Mouse (Mus musculus) kidney, embryonic 14.5 days (tissue): ENCODE measurements around the gene Insm1. TPM values are rescaled to one million over a fixed set of nuclear protein-coding genes. Genes with fewer than 3 reads are reported as not detected.

ENCODE experiments used
- ATAC-seq: fragments of 200-750 bp; cut with Nextera tagmentation; 2 replicates; pipeline ENCODE4 v1.8.0; 2017; ENCODE audit warnings: moderate number of reproducible peaks, mild to moderate bottlenecking, moderate TSS enrichment, moderate library complexity; ENCODE audit not compliant: low FRiP score, low TSS enrichment
- H3K27ac ChIP-seq: fragments of 300-500 bp; sonication (generic); 2 replicates; pipeline ENCODE4 v1.5.1; 2014; ENCODE audit warnings: low read depth, mild to moderate bottlenecking, low read length, moderate library complexity, mixed read lengths
- H3K27me3 ChIP-seq: fragments of 300-500 bp; sonication (generic); 2 replicates; pipeline ENCODE4 v1.6.1; 2014; ENCODE audit warnings: mild to moderate bottlenecking, low read length; ENCODE audit not compliant: control insufficient read depth, insufficient read depth
- H3K36me3 ChIP-seq: fragments of 300-500 bp; sonication (generic); 2 replicates; pipeline ENCODE4 v1.6.1; 2014; ENCODE audit warnings: low read length, mixed read lengths; ENCODE audit not compliant: control insufficient read depth, insufficient read depth
- H3K4me1 ChIP-seq: fragments of 300-500 bp; sonication (generic); 2 replicates; pipeline ENCODE4 v1.6.1; 2014; ENCODE audit warnings: low read length, mixed read lengths; ENCODE audit not compliant: control insufficient read depth, insufficient read depth
- H3K4me2 ChIP-seq: fragments of 300-500 bp; sonication (generic); replicated peaks from 2 replicates; pipeline ENCODE4 v1.6.1; 2014; ENCODE audit warnings: low read depth, mild to moderate bottlenecking, low read length
- H3K4me3 ChIP-seq: fragments of 300-500 bp; sonication (generic); 2 replicates; pipeline ENCODE4 v1.5.1; 2014; ENCODE audit warnings: mild to moderate bottlenecking, low read length
- H3K9ac ChIP-seq: fragments of 300-500 bp; sonication (generic); 2 replicates; pipeline ENCODE4 v1.6.1; 2014; ENCODE audit warnings: low read depth, mild to moderate bottlenecking, low read length, moderate library complexity
- H3K9me3 ChIP-seq: fragments of 300-500 bp; sonication (generic); 2 replicates; pipeline ENCODE4 v1.6.1; 2016; ENCODE audit warnings: low read length; ENCODE audit not compliant: control insufficient read depth
- WGBS: fragments of 180-500 bp; shearing (Covaris S2); extraction: QIAGEN DNeasy Blood & Tissue Kit; methylation state at CpG from one replicate; pipeline ENCODE4 v1.1.7; 2014; 5-methylcytosine and 5-hydroxymethylcytosine counted together
- polyA plus RNA-seq: library from polyadenylated mRNA; unstranded; fragments of >200 nt; fragmentation: Nextera tagmentation; extraction: Ambion mirVana; gene quantifications from 2 replicates; pipeline ENCODE4 v1.2.1, GENCODE M21; 2014

Gene Insm1
- polyA plus RNA-seq, 1 experiment from 2014 or later = not detected

- no peak overlapping the region for H3K4me3 ChIP-seq
- H3K27me3 ChIP-seq = no peaks in the 10 kb centered on the region
- no peaks in the 10 kb centered on the region for H3K36me3 ChIP-seq
- no peak for ATAC-seq
- no peak overlapping the region for H3K4me2 ChIP-seq
- no peak overlapping the region for H3K27ac ChIP-seq
- 69% methylated on average over 3 of the region's 3 CpGs for WGBS
- no peaks in the 10 kb centered on the region for H3K9me3 ChIP-seq
- no peaks in the 10 kb centered on the region for H3K4me1 ChIP-seq
- H3K9ac ChIP-seq = no peak overlapping the region
Measured at GRCm38 (mm10) chr2:146256321-146256875, 34.7 kb downstream of the Insm1 start.

DNA sequence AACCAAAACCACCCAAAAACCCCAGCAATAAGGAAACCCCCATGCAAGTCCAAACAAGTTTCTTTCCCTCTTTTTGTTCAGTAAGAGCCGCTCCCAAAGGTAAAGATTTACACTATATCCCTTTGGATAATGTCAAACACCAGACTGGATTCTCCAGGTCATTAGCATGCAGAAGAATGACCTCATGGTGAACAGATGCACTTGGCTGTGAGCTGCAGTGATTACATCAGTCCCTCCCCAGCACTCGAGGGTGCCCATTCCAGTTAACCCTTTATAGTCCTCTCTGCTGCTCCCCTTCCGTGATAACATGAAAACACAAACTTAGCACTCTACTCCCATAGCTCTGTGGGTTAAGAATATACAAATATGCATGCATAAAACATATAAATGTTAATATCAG lies 35.3 kb downstream of the Insm1 start:
- Histone ChIP-seq H3K4me2 (no peak overlapping the region), H3K27me3 (no peaks in the 10 kb centered on the region), H3K4me1 (no peaks in the 10 kb centered on the region), H3K4me3 (no peak overlapping the region), H3K27ac (no peak overlapping the region), H3K9me3 (no peaks in the 10 kb centered on the region), H3K36me3 (no peaks in the 10 kb centered on the region), H3K9ac (no peak overlapping the region)
- no peak; the same call in 1 of the 2 replicates for ATAC-seq
- 50% methylated on average over 3 of the region's 3 CpGs for WGBS

DNA sequence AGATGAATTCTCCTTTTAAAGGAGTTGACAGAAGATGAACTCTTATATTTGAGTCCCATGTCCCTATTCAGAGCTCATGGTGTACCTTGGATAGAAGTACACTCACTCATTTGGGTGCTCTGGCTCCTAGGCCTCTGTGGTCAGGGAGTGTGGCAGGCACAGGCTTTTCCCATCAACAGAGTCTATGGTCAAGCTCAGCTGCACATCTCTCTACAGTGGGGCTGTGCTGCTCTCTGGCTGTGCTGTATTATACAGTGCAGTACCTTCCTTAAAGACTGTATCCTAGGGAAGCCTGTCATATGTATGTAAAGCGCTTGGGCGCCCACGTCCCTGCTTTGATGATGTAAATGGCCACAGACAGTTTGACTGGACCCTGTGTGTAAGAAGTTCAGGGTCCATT lies 35.9 kb downstream of the Insm1 start:
- Histone ChIP-seq H3K4me3 (no peak overlapping the region), H3K9me3 (no peaks in the 10 kb centered on the region), H3K27me3 (no peaks in the 10 kb centered on the region), H3K9ac (no peak overlapping the region), H3K27ac (no peak overlapping the region), H3K4me1 (no peaks in the 10 kb centered on the region), H3K36me3 (no peaks in the 10 kb centered on the region), H3K4me2 (no peak overlapping the region)
- 85% methylated on average over 3 of the region's 3 CpGs for WGBS
- no peak for ATAC-seq

DNA sequence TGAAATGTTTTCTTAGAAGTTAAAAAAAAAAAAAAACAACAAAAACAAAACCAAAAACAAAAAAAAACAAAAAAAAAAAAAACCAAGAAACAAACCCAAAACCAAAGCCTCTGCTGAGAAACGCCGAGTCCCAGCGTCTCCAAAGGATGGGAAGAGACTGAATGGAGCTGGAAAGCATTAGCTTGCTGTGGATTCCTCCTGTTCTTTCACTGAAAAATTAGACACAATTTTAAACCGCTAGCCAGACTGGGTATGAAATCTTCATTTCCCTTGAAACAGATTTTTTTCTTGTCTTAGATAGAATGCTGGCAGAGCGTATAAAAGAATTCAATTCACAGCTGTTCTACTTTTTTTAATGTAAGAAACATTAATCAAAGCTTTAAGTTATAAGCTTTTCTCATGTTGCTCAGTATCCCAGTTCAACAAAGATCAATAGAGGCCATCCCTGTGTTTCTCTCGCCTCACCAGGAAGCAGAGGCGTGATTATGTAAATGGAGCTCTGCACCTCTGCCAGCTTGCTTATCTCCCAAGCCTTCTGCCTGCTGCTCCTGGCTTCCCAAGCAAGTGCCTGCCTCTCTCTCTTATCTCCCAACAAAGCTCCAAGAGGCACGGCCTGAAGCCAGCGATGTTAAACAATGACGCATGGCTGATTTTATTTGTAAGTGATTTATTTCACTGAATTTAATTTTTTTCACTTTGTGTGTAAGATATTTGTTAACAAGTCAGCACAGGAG lies 37.2 kb downstream of the Insm1 start:
- no peaks in the 10 kb centered on the region for H3K9me3 ChIP-seq
- WGBS = 50% methylated on average over 10 of the region's 10 CpGs
- H3K27me3 ChIP-seq = no peaks in the 10 kb centered on the region
- H3K4me1 ChIP-seq = no peaks in the 10 kb centered on the region
- H3K4me3 ChIP-seq = no peak overlapping the region
- H3K27ac ChIP-seq = no peak overlapping the region
- no peak overlapping the region for H3K4me2 ChIP-seq
- ATAC-seq = no peak
- H3K9ac ChIP-seq = no peak overlapping the region
- H3K36me3 ChIP-seq = no peaks in the 10 kb centered on the region

GRCm38 (mm10) chr2:146259787-146260560 lies 38.3 kb downstream of the Insm1 start:
- H3K9me3 ChIP-seq = no peaks in the 10 kb centered on the region
- no peak overlapping the region for H3K9ac ChIP-seq
- no peaks in the 10 kb centered on the region for H3K36me3 ChIP-seq
- H3K27me3 ChIP-seq = no peaks in the 10 kb centered on the region
- no peak overlapping the region for H3K4me2 ChIP-seq
- 48% methylated on average over 18 of the region's 18 CpGs for WGBS
- H3K4me3 ChIP-seq = no peak overlapping the region
- ATAC-seq = no peak
- H3K4me1 ChIP-seq = no peaks in the 10 kb centered on the region
- no peak overlapping the region for H3K27ac ChIP-seq

DNA sequence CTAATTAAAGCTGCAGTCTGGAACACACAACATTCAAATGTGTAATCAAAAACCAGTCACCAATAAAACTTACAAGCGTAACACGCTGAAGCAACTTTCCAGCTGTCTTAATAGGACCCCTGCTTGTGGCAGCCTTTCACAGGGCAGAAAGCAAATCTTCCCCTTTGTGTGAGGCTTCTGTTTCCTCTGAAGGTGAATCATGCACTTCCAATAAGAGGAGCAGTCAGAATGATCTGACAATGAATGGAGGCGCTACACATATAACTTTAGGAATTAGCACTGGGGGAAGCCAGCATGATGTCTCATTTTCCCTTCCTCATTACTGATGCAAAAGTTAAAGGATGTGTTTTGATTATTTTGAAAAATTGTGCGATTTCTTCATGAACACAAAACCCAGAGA lies 39.4 kb downstream of the Insm1 start:
- Histone ChIP-seq H3K4me2 (no peak overlapping the region), H3K9ac (no peak overlapping the region), H3K27ac (no peak overlapping the region), H3K36me3 (no peaks in the 10 kb centered on the region), H3K4me1 (no peaks in the 10 kb centered on the region), H3K4me3 (no peak overlapping the region), H3K27me3 (no peaks in the 10 kb centered on the region), H3K9me3 (no peaks in the 10 kb centered on the region)
- 64% methylated on average over 4 of the region's 4 CpGs for WGBS
- ATAC-seq = no peak; the same call in 1 of the 2 replicates

- Histone ChIP-seq H3K4me1 (no peaks in the 10 kb centered on the region), H3K36me3 (no peaks in the 10 kb centered on the region), H3K9me3 (no peaks in the 10 kb centered on the region), H3K27me3 (no peaks in the 10 kb centered on the region), H3K27ac (no peak overlapping the region), H3K4me2 (no peak overlapping the region), H3K9ac (no peak overlapping the region), H3K4me3 (no peak overlapping the region)
- WGBS = 26% methylated on average over 10 of the region's 10 CpGs
- peak; percentile 63 for ATAC-seq
Measured at GRCm38 (mm10) chr2:146262215-146262614, 40.5 kb downstream of the Insm1 start.

GRCm38 (mm10) chr2:146262966-146263365 lies 41.2 kb downstream of the Insm1 start:
- no peak overlapping the region for H3K27ac ChIP-seq
- no peaks in the 10 kb centered on the region for H3K4me1 ChIP-seq
- no peak for ATAC-seq
- no peaks in the 10 kb centered on the region for H3K27me3 ChIP-seq
- no peak overlapping the region for H3K4me2 ChIP-seq
- no peaks in the 10 kb centered on the region for H3K36me3 ChIP-seq
- H3K9me3 ChIP-seq = no peaks in the 10 kb centered on the region
- H3K9ac ChIP-seq = no peak overlapping the region
- no peak overlapping the region for H3K4me3 ChIP-seq

DNA sequence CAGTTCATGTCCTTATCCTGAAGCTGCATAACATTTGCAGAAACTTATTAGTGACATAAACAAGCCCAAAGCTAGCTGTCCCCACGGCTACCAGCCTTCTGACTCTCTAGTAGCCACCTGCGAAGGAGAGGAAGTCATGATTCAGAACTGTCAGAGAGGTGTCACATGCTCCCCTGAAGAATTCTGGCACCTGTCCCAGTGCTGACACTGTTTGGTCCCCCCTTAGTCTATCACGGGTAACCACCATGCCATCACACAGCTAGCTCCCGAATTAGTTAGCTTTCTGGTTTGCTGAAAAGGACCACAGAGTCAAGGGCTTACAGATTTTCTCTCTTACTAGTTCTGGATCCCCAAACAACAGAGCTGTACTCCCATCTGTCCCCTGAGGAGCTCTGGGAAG lies 43.3 kb downstream of the Insm1 start:
- no peaks in the 10 kb centered on the region for H3K36me3 ChIP-seq
- WGBS = 63% methylated on average over 4 of the region's 4 CpGs
- H3K27ac ChIP-seq = no peak overlapping the region
- H3K9ac ChIP-seq = no peak overlapping the region
- H3K4me3 ChIP-seq = no peak overlapping the region
- H3K9me3 ChIP-seq = no peaks in the 10 kb centered on the region
- no peaks in the 10 kb centered on the region for H3K27me3 ChIP-seq
- no peaks in the 10 kb centered on the region for H3K4me1 ChIP-seq
- no peak overlapping the region for H3K4me2 ChIP-seq
- ATAC-seq = no peak
